Mouse (Mus musculus) myocyte (in vitro differentiated cells): ENCODE data around the gene Trpc5. TPM values are rescaled to one million over a fixed set of nuclear protein-coding genes. Genes with fewer than 3 reads are reported as not detected.

Source experiments
- H3K27me3 ChIP-seq: one replicate; pipeline ENCODE4 v1.6.1; 2011; ENCODE audit not compliant: control insufficient read depth, insufficient read depth, insufficient read length
- H3K36me3 ChIP-seq: one replicate; pipeline ENCODE4 v1.6.1; 2011; ENCODE audit not compliant: control insufficient read depth, insufficient read depth
- H3K4me2 ChIP-seq: one replicate; pipeline ENCODE4 v1.6.1; 2011; ENCODE audit warnings: low read depth, control low read depth
- H3K4me3 ChIP-seq: one replicate; pipeline ENCODE4 v1.5.1; 2011; ENCODE audit warnings: mild to moderate bottlenecking, control low read depth, moderate library complexity
- H3K79me2 ChIP-seq: one replicate; pipeline ENCODE4 v1.6.1; 2011; ENCODE audit not compliant: control insufficient read depth, insufficient read depth
- H3ac ChIP-seq: one replicate; pipeline ENCODE4 v1.6.1; 2011; ENCODE audit not compliant: control insufficient read depth, insufficient read length
- CEBPB ChIP-seq: IDR thresholded peaks from 2 replicates; pipeline ENCODE4 v1.6.1; 2011; ENCODE audit warnings: mild to moderate bottlenecking, moderate library complexity; ENCODE audit not compliant: poor library complexity, insufficient read depth, severe bottlenecking
- E2F4 ChIP-seq: IDR thresholded peaks from one replicate; pipeline ENCODE4 v1.6.1; 2011; ENCODE audit warnings: mild to moderate bottlenecking, control low read depth, moderate library complexity; ENCODE audit not compliant: insufficient read depth
- MAX ChIP-seq: IDR thresholded peaks from one replicate; pipeline ENCODE4 v1.6.1; 2011; ENCODE audit warnings: low read depth, mild to moderate bottlenecking, control low read depth
- MYOD1 ChIP-seq, 3 experiments: IDR thresholded peaks; one replicate each; pipeline ENCODE4 v1.6.1; 2011; ENCODE audit warnings: control low read depth in 2 of 3, low read depth in 2 of 3, mild to moderate bottlenecking in 2 of 3, moderate library complexity in 1 of 3; ENCODE audit not compliant: insufficient read length in 2 of 3, control insufficient read depth in 1 of 3
- MYOG ChIP-seq, 3 experiments: IDR thresholded peaks; one replicate each; pipeline ENCODE4 v1.6.1; 2011; ENCODE audit warnings: control low read depth in 2 of 3, low read depth in 2 of 3, mild to moderate bottlenecking in 2 of 3; ENCODE audit not compliant: insufficient read length in 2 of 3, control insufficient read depth in 1 of 3, insufficient read depth in 1 of 3
- POLR2A ChIP-seq: IDR thresholded peaks from one replicate; pipeline ENCODE4 v1.6.1; 2011; ENCODE audit warnings: low read depth, mild to moderate bottlenecking, control low read depth, moderate library complexity; ENCODE audit not compliant: insufficient read length
- POLR2AphosphoS2 ChIP-seq: IDR thresholded peaks from one replicate; pipeline ENCODE4 v1.6.1; 2011; ENCODE audit warnings: low read depth, control low read depth; ENCODE audit not compliant: insufficient read length
- REST ChIP-seq: IDR thresholded peaks from one replicate; pipeline ENCODE4 v1.6.1; 2011; ENCODE audit warnings: mild to moderate bottlenecking, control low read depth, moderate library complexity; ENCODE audit not compliant: insufficient read depth, insufficient read length
- SRF ChIP-seq: IDR thresholded peaks from one replicate; pipeline ENCODE4 v1.6.1; 2011; ENCODE audit warnings: low read depth; ENCODE audit not compliant: control insufficient read depth, insufficient read length
- TCF12 ChIP-seq: IDR thresholded peaks from one replicate; pipeline ENCODE4 v1.6.1; 2011; ENCODE audit warnings: mild to moderate bottlenecking, control low read depth; ENCODE audit not compliant: poor library complexity, insufficient read depth, severe bottlenecking
- TCF3 ChIP-seq: IDR thresholded peaks from one replicate; pipeline ENCODE4 v1.6.1; 2011; ENCODE audit warnings: low read depth, control low read depth; ENCODE audit not compliant: insufficient read length
- USF1 ChIP-seq: IDR thresholded peaks from one replicate; pipeline ENCODE4 v1.6.1; 2011; ENCODE audit warnings: low read depth, mild to moderate bottlenecking, control low read depth, moderate library complexity
- polyA plus RNA-seq: library from polyadenylated mRNA; unstranded; fragments of >200 nt; fragmentation: generic; extraction: Trizol; gene quantifications from one replicate; pipeline ENCODE4 v1.2.1, GENCODE M21; 2012; ENCODE audit warnings: missing spikeins

The Trpc5 gene
- polyA plus RNA-seq, 1 experiment, result not detected

DNA sequence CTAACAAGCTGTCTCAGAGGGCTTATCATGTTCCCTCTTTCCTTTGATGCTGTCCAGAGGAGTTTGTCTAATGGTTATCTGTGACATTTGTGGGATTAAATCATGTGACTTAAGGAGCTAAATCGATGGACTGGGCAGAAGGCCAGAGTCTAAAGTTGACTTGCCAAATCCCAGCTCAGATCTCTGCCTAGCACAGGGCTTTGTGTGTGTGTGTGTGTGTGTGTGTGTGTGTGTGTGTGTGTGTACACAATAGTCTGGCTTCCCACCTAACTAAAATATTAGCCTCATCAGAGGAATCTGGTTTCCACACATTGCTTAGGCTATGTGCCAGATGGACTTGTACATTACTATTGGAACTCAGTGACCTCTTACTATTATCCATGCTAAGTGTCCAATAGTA, 151.5 kb downstream of the Trpc5 start:
- no peaks in the 10 kb centered on the region for H3K27me3 ChIP-seq
- no peaks in the 10 kb centered on the region for H3K36me3 ChIP-seq
- H3K79me2 ChIP-seq, result no peaks in the 10 kb centered on the region
- H3K4me3 ChIP-seq, result no peak overlapping the region
- no peak overlapping the region for H3ac ChIP-seq
- TF ChIP-seq E2F4, result no peak
- TF ChIP-seq TCF3, result no peak
- no peak for TF ChIP-seq SRF
- TF ChIP-seq MAX, result no peak
- TF ChIP-seq MYOG (IDR thresholded peaks at IDR 0.05; ENCODE audit: control insufficient read depth in 1 of 3, insufficient read depth in 1 of 3, insufficient read length in 2 of 3, low read depth in 2 of 3), result no peak
- no peak for TF ChIP-seq REST
- no peak for TF ChIP-seq CEBPB
- no peak for TF ChIP-seq MYOD1 (IDR thresholded peaks at IDR 0.05; ENCODE audit: control insufficient read depth in 1 of 3, insufficient read length in 2 of 3, low read depth in 2 of 3)
- TF ChIP-seq USF1, result no peak
- no peak for TF ChIP-seq POLR2AphosphoS2
- no peak for TF ChIP-seq TCF12
- TF ChIP-seq POLR2A, result no peak
- no peak overlapping the region for H3K4me2 ChIP-seq

DNA sequence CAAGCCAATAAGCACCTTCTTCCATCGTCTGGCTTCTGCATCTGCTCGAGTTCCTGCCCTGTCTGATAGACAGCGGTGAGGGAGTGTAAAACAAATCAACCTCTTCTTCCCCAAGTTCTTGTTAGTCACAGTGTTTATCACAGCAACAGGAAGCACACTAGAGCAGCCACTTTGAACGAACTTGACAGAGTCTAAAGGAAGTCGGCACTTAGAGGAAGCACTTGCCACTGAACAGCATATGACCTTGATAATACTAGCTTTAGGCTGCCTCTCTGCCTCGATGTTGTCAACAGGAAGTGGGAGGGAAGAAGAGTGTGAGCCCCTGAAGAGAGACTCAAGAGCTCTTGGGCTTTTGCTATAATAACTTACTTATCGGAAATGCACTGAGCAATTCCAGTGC, 161.9 kb downstream of the Trpc5 start:
- TF ChIP-seq REST (no peak), POLR2A (no peak), USF1 (no peak), MYOG (IDR thresholded peaks at IDR 0.05; ENCODE audit: control insufficient read depth in 1 of 3, insufficient read depth in 1 of 3, insufficient read length in 2 of 3, low read depth in 2 of 3) (no peak), TCF3 (no peak), CEBPB (no peak), MYOD1 (IDR thresholded peaks at IDR 0.05; ENCODE audit: control insufficient read depth in 1 of 3, insufficient read length in 2 of 3, low read depth in 2 of 3) (no peak), MAX (no peak), TCF12 (no peak), E2F4 (no peak), SRF (no peak), POLR2AphosphoS2 (no peak)
- Histone ChIP-seq H3K4me3 (no peak overlapping the region), H3K36me3 (no peaks in the 10 kb centered on the region), H3K79me2 (no peaks in the 10 kb centered on the region), H3ac (no peak overlapping the region), H3K27me3 (no peaks in the 10 kb centered on the region), H3K4me2 (no peak overlapping the region)

DNA sequence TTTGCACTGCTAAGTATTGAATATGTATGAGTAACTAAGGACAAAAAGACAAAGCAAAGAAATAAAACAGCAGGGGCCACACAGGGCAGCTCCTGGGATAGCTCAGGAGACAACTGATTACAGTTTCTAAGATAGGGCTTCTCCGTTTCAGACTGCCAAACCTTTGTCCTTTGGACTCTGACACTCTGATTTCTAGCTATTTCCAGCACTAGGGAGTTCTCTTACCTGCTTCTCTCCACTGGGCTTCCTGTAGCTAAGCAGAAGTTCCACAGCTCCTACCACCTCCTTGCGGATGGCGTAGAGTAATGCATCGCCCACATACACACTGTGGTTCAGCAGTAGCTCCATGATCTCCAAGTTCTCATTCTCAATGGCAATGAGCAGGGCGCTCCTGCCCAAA, 164.7 kb downstream of the Trpc5 start:
- Histone ChIP-seq H3K27me3 (no peaks in the 10 kb centered on the region), H3K4me3 (no peak overlapping the region), H3K36me3 (no peaks in the 10 kb centered on the region), H3K79me2 (no peaks in the 10 kb centered on the region), H3ac (no peak overlapping the region), H3K4me2 (no peak overlapping the region)
- no peak for TF ChIP-seq REST
- no peak for TF ChIP-seq MAX
- TF ChIP-seq CEBPB, result no peak
- no peak for TF ChIP-seq USF1
- no peak for TF ChIP-seq E2F4
- TF ChIP-seq MYOG (IDR thresholded peaks at IDR 0.05; ENCODE audit: control insufficient read depth in 1 of 3, insufficient read depth in 1 of 3, insufficient read length in 2 of 3, low read depth in 2 of 3), result no peak
- TF ChIP-seq POLR2A, result no peak
- TF ChIP-seq POLR2AphosphoS2, result no peak
- no peak for TF ChIP-seq SRF
- TF ChIP-seq TCF3, result no peak
- no peak for TF ChIP-seq MYOD1 (IDR thresholded peaks at IDR 0.05; ENCODE audit: control insufficient read depth in 1 of 3, insufficient read length in 2 of 3, low read depth in 2 of 3)
- no peak for TF ChIP-seq TCF12

DNA sequence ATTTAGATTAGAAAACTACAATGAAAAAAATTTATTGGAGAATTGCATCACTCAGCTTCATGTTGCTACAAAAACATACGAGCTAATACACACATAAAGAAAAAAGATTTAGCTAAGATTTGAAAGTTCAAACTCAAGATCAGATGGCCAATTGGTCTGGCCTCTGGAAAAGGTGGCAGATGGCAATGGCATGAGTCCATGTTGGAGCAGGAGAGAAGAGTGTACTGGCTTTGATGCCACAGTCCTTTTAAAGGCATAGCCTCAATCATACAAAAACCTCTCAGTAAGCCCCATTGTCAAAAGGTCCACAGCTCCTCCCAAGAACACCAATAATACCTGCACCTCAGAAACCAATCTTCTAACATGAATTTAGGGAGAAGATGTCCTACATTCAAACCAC, 196.6 kb downstream of the Trpc5 start:
- no peaks in the 10 kb centered on the region for H3K27me3 ChIP-seq
- H3K4me3 ChIP-seq, result no peak overlapping the region
- no peak overlapping the region for H3ac ChIP-seq
- TF ChIP-seq POLR2A (no peak), REST (no peak), USF1 (no peak), MYOD1 (IDR thresholded peaks at IDR 0.05; ENCODE audit: control insufficient read depth in 1 of 3, insufficient read length in 2 of 3, low read depth in 2 of 3) (no peak), E2F4 (no peak), MAX (no peak), SRF (no peak), CEBPB (no peak), MYOG (IDR thresholded peaks at IDR 0.05; ENCODE audit: control insufficient read depth in 1 of 3, insufficient read depth in 1 of 3, insufficient read length in 2 of 3, low read depth in 2 of 3) (no peak), POLR2AphosphoS2 (no peak), TCF12 (no peak), TCF3 (no peak)
- no peak overlapping the region for H3K4me2 ChIP-seq
- no peaks in the 10 kb centered on the region for H3K36me3 ChIP-seq
- H3K79me2 ChIP-seq, result no peaks in the 10 kb centered on the region
